Mouse (Mus musculus): ENCODE data around the gene Blm. TPM values are rescaled to one million over a fixed set of nuclear protein-coding genes. Genes with fewer than 3 reads are reported as not detected.
A peak's percentile ranks its signal among the peaks of the same experiment; 100 is the strongest.
"Not testable (repeated sequence)": the region's sequence is repeated elsewhere in the genome, so short reads cannot be mapped to it uniquely, and the experiment has no call there.

Gene Blm
- total RNA-seq, 2 experiments from 2014 or later, result 5.4 to 10.7 TPM

- DNase-seq, result no peak
These were observed 469 bp downstream of the Blm start for GRCm38 (mm10) chr7:80534291-80535008.

DNA sequence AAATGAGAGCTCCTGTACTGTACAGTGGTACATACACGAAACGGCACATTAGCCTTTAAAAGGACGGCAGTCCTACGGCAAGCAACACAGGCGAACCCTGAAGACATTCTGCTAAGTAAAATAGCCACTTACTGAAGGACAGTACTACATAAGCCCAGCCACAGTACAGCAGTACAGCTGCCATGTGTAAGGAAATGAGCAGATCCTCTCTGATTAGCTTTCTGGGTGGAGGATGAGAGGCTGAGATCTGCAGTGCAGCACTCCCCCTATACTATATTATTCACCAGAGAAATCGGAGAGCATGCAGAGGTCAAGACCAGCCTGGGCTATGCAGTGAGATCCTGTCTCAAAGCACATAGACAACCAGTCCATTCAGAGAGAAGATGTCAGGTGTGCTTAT is 3.8 kb downstream of the Blm start:
- no peak for DNase-seq

DNA sequence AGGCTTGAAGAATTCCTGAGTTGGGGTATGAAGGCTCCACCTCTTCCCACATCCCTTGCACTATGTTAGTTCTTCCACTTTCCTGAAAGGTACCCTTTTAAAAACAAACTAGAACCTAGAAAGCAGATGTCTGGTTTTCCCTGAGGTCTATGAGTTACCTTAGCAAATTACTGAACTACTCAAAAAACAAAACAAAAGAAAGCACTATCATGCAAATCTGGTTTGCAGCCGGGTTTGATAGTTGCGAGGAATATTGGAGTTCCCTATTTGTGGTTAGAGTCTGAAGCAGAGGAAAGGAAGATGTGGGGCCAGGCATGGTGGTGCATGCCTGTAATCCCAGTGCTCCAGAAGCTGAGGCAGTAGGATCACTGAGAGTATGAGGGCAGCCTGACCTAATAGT is 4.3 kb downstream of the Blm start:
- DNase-seq, result no peak

DNA sequence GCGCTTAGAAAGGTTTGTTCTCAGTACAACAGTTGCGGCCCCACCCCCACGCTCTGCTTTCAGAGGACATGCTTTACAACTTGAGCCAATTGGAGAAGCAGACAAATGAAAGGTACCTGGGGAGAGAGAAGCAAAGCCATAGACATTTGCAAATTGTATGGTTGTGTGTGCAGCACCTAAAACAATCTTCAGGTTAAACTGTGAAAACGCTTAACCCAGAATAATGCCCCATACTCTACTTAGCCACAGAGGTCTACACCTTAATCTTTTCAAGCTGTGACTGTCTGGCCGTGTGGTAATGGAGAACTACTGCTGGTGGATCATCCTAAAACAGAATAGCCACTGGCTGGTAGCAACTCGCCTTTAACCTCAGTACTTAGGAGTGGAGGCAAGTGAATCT is 8.2 kb downstream of the Blm start:
- no peak for DNase-seq

DNA sequence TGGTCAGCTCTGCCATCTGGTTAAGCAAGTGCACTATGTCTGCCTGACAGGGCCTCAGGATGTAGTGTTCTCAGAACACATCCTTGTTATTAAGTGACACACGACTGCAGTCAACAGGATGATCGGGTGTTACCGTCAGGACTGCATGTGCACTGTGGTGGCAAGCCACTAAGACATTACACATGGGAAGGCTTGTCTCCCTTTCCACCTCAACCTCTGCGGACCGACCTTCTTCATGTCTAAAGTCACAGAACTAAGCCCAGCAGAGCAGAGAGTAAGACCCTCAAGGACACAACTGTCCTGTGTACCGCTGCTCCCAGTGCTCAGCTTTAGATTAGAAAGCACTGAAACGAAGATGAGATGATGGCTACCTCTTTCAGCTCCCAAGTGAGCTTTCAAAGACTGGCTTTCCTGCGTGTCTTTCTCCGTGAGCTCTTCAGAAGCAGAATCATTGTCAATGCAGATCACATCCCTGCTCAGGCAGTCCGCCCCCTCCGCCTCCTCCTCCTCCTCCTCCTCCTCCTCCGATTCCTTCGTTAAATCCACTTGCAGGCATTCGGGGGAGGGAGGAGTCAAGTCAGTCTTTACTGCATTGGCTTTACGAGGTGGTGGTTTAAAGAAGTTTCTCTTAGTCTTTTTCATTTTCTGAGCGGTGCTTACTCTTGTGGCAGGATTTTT is 22.4 kb downstream of the Blm start:
- no peak for DNase-seq

- DNase-seq, result not testable (repeated sequence)
These were observed 27.2 kb downstream of the Blm start for GRCm38 (mm10) chr7:80507697-80508096.

DNA sequence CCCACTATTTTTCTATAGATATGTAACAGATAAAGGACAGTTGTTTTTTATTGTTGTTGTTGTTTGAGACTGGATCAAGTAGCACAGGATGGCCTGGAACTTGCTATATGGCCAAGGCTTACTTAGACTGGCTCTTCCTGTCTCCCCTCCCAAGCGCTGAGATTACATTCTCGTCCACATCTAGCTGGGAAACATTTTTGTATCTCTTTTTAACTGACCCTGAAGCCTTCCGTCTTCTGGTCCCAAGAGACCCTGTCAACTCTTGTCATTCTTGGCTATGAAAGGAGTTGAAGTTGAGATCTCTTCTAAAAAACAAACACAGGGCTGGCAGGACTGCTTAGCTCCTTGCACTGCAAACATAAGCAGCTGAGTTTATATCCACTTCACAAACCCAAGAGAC is 28.9 kb downstream of the Blm start:
- DNase-seq, result no peak

GRCm38 (mm10) chr7:80504920-80505319 is 30.0 kb downstream of the Blm start:
- no peak for DNase-seq

- DNase-seq, result no peak
These were observed 33.9 kb downstream of the Blm start for GRCm38 (mm10) chr7:80501006-80501405.

DNA sequence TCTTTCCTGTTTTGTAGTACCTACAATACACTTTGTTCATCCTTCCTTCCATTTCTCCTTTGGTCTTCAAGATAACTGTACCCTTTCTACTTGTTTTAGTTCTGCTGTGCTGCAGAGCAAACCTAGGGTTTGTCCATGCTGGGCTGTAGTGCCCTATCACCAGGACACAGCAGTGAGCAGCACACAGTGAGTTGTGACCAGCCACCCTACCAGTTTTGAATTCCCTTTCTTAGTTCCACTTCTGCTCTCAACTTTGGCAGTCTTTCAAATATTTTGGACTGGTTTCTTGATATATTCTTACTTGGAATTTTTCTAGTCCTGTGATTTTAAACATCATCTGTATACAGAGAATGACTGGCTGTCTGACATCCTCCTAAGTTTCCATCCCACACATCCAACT is 34.8 kb downstream of the Blm start:
- no peak for DNase-seq

- peak; percentile 19 for DNase-seq
These were observed 35.5 kb downstream of the Blm start for GRCm38 (mm10) chr7:80499190-80499962.

DNA sequence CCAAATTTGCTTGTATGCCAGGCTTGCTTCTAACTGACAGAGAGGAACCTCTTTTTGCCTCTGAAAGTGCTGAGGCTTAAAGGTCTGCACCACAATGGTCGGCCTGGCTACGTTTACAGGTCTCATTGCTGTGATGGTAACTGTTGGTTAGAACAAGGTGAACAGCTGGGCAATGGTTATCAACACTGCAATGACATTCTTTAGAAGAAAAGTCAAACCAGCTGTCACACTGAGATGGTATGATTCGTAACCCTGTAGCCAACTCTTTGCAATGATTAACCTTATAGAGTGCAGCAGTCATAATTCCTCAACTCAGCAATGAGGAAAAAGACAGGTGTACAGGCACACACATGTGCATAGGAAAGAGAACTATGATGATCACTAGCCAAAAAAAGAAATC is 38.3 kb downstream of the Blm start:
- DNase-seq, result no peak

GRCm38 (mm10) chr7:80495210-80495609 is 39.7 kb downstream of the Blm start:
- peak; percentile 14 for DNase-seq

GRCm38 (mm10) chr7:80491995-80492394 is 42.9 kb downstream of the Blm start:
- no peak for DNase-seq

GRCm38 (mm10) chr7:80491086-80491485 is 43.8 kb downstream of the Blm start:
- DNase-seq, result no peak

GRCm38 (mm10) chr7:80490351-80490750 is 44.6 kb downstream of the Blm start:
- DNase-seq, result no peak

DNA sequence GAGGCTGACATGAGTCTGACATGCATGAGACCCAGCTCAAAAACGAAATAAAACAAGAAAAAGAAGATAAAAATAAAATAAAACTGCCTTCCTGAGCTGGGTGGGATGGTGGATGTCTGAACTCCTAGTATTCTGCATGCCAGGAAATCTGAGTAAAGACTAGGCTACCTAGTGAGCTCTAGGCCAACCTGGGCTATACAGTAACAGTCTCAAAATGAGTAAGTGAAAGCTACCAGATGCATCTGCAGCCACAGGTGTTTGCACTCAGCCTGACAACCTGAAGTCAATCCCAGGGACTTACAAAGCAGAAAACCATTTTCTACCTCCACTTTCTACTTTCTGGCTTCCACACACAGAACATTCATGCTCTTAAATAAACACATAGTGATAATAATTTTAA is 45.5 kb downstream of the Blm start:
- DNase-seq, result no peak

DNA sequence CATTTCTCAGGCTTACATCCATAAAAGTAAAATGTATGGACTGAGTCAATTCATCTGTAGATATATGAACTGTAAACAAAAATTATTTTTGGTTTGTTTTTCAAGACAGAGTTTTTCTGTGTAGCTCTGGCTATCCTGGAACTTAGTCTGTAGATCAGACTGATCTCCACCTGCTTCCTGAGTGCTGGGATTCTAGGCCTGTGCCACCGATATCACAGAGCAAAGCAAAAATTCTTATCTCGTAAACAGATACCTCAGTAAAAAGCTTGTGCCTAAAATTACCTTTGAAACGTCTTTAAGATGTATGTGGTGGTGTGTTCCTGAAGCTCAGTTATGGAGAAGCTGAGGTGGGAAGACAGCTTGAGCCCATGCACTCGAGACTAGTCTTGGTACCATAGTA is 47.7 kb downstream of the Blm start:
- DNase-seq, result no peak

- DNase-seq, result no peak
These were observed 54.8 kb downstream of the Blm start for GRCm38 (mm10) chr7:80480097-80480496.

GRCm38 (mm10) chr7:80473837-80474236 is 61.1 kb downstream of the Blm start:
- DNase-seq, result no peak

- DNase-seq, result no peak
These were observed 66.1 kb downstream of the Blm start for GRCm38 (mm10) chr7:80468851-80469250.

GRCm38 (mm10) chr7:80467334-80467733 is 67.6 kb downstream of the Blm start:
- no peak for DNase-seq

DNA sequence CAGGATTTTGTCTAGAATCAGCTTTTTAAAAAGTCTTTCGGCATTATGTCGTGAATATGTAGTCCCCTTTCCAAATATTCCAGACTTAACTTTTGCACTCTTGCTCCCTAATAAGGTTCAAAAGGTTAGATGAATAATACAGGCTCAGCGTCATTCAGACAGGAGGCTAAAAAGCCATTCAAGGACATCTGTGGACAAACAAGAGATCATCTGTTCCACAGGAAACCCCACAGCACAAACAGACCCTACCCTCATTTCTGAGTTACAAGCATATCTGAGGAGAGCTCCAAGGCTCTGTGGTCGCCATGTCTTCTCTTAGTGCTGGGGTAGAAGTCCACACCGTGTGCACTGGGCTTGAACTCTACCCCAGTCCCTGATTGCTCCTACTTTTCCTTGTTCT is 70.1 kb downstream of the Blm start:
- DNase-seq, result no peak

All from adrenal gland, postnatal 10 days (tissue).